Mouse (Mus musculus) stomach, postnatal 0 days (tissue): Measurements from ENCODE around the gene Rsph10b. TPM values are rescaled to one million over a fixed set of nuclear protein-coding genes. Genes with fewer than 3 reads are reported as not detected.
A peak's percentile ranks its signal among the peaks of the same experiment; 100 is the strongest.

Experiments
- ATAC-seq: fragments of 200-750 bp; cut with Nextera tagmentation; 2 replicates; pipeline ENCODE4 v1.8.0; 2017; ENCODE audit not compliant: low FRiP score, low TSS enrichment
- DNase-seq: peaks from one replicate; pipeline ENCODE4 v3.0.0-alpha.2; 2016; ENCODE audit warnings: low spot score
- H3K27ac ChIP-seq: fragments of 300-500 bp; sonication (generic); replicated peaks from 2 replicates; pipeline ENCODE4 v1.5.1; 2014; ENCODE audit warnings: mild to moderate bottlenecking, control low read depth
- H3K27me3 ChIP-seq: fragments of 300-500 bp; sonication (generic); 2 replicates; pipeline ENCODE4 v1.6.1; 2014; ENCODE audit warnings: low read length; ENCODE audit not compliant: control insufficient read depth, insufficient read depth
- H3K36me3 ChIP-seq: fragments of 300-500 bp; sonication (generic); 2 replicates; pipeline ENCODE4 v1.6.1; 2014; ENCODE audit warnings: low read length, mixed read lengths; ENCODE audit not compliant: control insufficient read depth, insufficient read depth
- H3K4me1 ChIP-seq: fragments of 300-500 bp; sonication (generic); replicated peaks from 2 replicates; pipeline ENCODE4 v1.6.1; 2014; ENCODE audit warnings: antibody characterized with exemption; ENCODE audit not compliant: control insufficient read depth, insufficient read depth
- H3K4me2 ChIP-seq: fragments of 300-500 bp; sonication (generic); replicated peaks from 2 replicates; pipeline ENCODE4 v1.6.1; 2014; ENCODE audit warnings: low read depth, mild to moderate bottlenecking, control low read depth, moderate library complexity
- H3K4me3 ChIP-seq: fragments of 300-500 bp; sonication (generic); 2 replicates; pipeline ENCODE4 v1.5.1; 2014; ENCODE audit warnings: low read depth, low read length, control low read depth
- H3K9ac ChIP-seq: fragments of 300-500 bp; sonication (generic); 2 replicates; pipeline ENCODE4 v1.6.1; 2014; ENCODE audit warnings: mild to moderate bottlenecking, low read length, control low read depth, mixed read lengths
- H3K9me3 ChIP-seq: fragments of 300-500 bp; sonication (generic); 2 replicates; pipeline ENCODE4 v1.6.1; 2016; ENCODE audit warnings: low read length; ENCODE audit not compliant: control insufficient read depth
- CTCF ChIP-seq: IDR thresholded peaks from 2 replicates; pipeline ENCODE4 v1.5.1; 2016; ENCODE audit warnings: antibody characterized with exemption, low read depth, mild to moderate bottlenecking, moderate library complexity
- EP300 ChIP-seq: optimal IDR thresholded peaks from 2 replicates; pipeline ENCODE3; 2016; ENCODE audit warnings: antibody characterized with exemption
- WGBS: fragments of 180-500 bp; shearing (Covaris S2); extraction: QIAGEN DNeasy Blood & Tissue Kit; methylation state at CpG from one replicate; pipeline ENCODE4 v1.1.7; 2014; 5-methylcytosine and 5-hydroxymethylcytosine counted together
- polyA plus RNA-seq: library from polyadenylated mRNA; unstranded; fragments of >200 nt; fragmentation: Nextera tagmentation; extraction: Ambion mirVana; gene quantifications from 2 replicates; pipeline ENCODE4 v1.2.1, GENCODE M21; 2015

Rsph10b gene
- polyA plus RNA-seq, 1 experiment from 2014 or later = 0.19 TPM

DNA sequence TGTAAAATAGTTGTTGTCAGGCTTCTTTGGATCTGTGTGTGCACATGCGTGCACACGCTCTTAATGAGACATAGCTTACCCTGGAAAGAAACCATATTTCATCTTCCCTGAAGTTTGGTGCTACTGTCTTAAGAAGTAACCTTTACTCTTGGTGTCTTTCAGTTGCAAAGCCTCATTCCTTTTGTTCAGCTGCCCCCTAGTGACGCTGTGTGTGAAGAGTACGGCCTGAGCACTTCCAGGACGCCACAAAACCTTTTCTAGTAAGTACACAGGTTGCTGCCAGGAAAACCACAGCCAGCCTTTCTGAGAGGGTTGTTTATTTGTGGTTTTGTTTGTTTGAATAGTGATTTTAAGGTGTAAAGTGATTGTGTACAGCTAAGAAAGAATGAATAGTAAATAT is 15.4 kb upstream of the Rsph10b start:
- Histone ChIP-seq H3K4me3 (no peak overlapping the region), H3K36me3 (peaks cover 15% of the 10 kb centered on the region), H3K4me1 (no peaks in the 10 kb centered on the region), H3K27me3 (no peaks in the 10 kb centered on the region), H3K9me3 (no peaks in the 10 kb centered on the region), H3K4me2 (no peak overlapping the region), H3K27ac (no peak overlapping the region), H3K9ac (no peak overlapping the region)
- peak; percentile 68 for DNase-seq
- 35% methylated on average over 5 of the region's 5 CpGs for WGBS
- peak; percentile 79 for TF ChIP-seq CTCF
- TF ChIP-seq EP300 = no peak
- ATAC-seq = peak; percentile 62

DNA sequence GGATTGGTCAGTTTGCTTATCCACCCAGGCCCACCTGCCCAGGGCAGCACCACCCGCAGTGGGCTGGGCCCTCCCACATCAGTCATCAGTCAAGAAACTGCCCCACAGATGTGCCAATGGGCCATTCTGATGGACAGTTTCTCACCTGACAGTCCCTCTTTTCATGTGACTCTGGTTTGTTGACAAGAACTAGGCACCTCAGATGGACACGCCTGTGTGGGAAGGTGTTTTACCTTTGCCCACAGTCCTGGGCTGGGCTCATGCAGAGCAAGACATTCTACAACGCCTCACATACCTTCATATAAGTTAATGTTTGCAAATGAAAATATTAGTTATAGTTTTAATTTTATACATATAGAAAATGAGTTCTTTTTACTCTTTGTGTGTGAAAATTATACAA is 14.7 kb upstream of the Rsph10b start:
- ATAC-seq (peak; percentile 90), DNase-seq (peak; percentile 38)
- 77% methylated on average over 3 of the region's 3 CpGs for WGBS
- TF ChIP-seq CTCF (no peak), EP300 (no peak)
- H3K36me3 ChIP-seq = peaks cover 15% of the 10 kb centered on the region
- H3K4me2 ChIP-seq = no peak overlapping the region
- H3K4me1 ChIP-seq = no peaks in the 10 kb centered on the region
- no peak overlapping the region for H3K27ac ChIP-seq
- no peak overlapping the region for H3K9ac ChIP-seq
- no peak overlapping the region for H3K4me3 ChIP-seq
- no peaks in the 10 kb centered on the region for H3K9me3 ChIP-seq
- H3K27me3 ChIP-seq = no peaks in the 10 kb centered on the region

DNA sequence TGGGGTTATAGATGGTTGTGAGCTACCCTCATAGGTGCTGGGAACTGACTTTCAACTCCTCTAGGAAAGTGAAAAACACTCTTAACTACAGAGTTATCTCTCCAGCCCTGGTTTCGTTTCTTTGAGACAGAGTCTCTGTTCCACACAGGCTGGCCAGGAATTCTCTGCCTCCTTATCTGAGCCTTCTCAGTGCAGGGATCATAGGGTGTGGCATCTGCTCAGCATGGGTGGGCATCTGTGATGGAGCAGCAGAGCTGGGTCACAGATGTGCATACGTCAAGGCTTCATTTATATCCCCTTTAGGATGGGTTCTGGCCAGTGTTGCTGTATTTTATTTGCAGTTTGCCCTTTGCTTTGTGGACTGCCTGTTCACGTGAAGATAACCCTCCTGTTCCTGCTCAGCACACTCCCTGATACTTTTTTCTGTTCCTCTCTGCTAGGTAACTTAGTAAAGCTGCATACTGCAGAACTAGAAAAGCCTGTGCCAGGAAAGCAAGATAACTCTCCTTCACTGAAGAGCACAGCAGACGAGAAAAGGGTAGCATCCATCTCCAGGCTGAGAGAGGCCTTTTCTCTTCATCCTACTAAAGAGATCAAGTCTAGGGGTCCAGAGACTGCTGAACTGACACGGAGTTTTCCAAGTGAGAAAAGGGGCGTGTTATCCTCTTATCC is 7.9 kb upstream of the Rsph10b start:
- 81% methylated on average over 6 of the region's 6 CpGs for WGBS
- no peak for ATAC-seq
- no peak overlapping the region for H3K4me2 ChIP-seq
- H3K4me3 ChIP-seq = no peak overlapping the region
- H3K4me1 ChIP-seq = no peaks in the 10 kb centered on the region
- H3K27me3 ChIP-seq = no peaks in the 10 kb centered on the region
- no peak overlapping the region for H3K9ac ChIP-seq
- H3K27ac ChIP-seq = no peak overlapping the region
- DNase-seq = no peak
- no peaks in the 10 kb centered on the region for H3K9me3 ChIP-seq
- no peak for TF ChIP-seq EP300
- TF ChIP-seq CTCF = no peak
- peaks cover 13% of the 10 kb centered on the region for H3K36me3 ChIP-seq

DNA sequence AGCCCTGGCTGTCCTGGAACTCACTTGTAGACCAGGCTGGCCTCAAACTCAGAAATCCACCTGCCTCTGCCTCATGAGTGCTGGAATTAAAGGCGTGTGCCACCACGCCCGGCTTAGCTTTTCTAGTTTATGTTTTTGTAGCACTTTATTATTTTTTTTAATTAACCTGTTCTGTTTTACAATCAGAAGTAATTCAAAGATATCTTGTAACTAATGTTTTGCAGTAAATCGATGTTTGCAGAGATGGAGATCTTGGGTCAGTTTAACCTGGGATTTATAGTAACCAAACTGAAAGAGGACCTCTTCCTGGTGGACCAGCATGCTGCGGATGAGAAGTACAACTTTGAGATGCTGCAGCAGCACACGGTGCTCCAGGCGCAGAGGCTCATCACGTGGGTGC is 5.0 kb upstream of the Rsph10b start, which contains the start of gene Gm42421:
Gene Gm42421, plus strand, starts transcription at position 301 of the 400 bp plus-strand sequence.
- Histone ChIP-seq H3K27ac (no peak within 1 kb of the TSS), H3K9ac (no peak within 1 kb of the TSS), H3K4me1 (no peaks in the 10 kb centered on the region), H3K4me2 (no peak within 1 kb of the TSS), H3K9me3 (no peaks in the 10 kb centered on the region), H3K36me3 (peaks cover 8% of the 10 kb centered on the region), H3K27me3 (no peaks in the 10 kb centered on the region), H3K4me3 (no peak within 1 kb of the TSS)
- DNase-seq (no peak), ATAC-seq (no peak)
- TF ChIP-seq EP300 (no peak), CTCF (no peak)
- WGBS = 87% methylated on average over 8 of the region's 8 CpGs

DNA sequence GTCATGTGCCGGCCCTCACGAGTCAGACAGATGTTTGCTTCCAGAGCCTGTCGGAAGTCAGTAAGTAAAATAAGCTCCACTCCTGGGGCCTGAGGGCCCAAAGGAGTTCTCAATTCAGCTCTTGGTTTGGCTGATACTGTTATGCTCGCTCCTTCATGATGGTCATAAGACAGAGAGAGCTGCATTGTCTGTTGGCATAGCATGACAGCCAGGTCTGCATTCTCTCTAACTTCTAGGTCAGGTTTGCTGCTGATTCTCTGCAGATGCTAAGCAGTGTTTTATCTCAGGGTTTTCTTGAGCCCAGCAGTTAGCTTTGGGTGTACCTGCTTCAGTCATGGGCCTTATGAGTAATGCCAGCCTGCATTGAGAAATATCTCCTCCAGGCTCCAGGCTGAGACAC is 3.5 kb upstream of the Rsph10b start:
- 88% methylated on average over 4 of the region's 4 CpGs for WGBS
- Histone ChIP-seq H3K4me1 (no peaks in the 10 kb centered on the region), H3K9me3 (no peaks in the 10 kb centered on the region), H3K4me3 (no peak overlapping the region), H3K27me3 (no peaks in the 10 kb centered on the region), H3K36me3 (peaks cover 8% of the 10 kb centered on the region), H3K4me2 (no peak overlapping the region), H3K9ac (no peak overlapping the region), H3K27ac (no peak overlapping the region)
- no peak for DNase-seq
- TF ChIP-seq CTCF = no peak
- no peak for TF ChIP-seq EP300
- ATAC-seq = no peak

DNA sequence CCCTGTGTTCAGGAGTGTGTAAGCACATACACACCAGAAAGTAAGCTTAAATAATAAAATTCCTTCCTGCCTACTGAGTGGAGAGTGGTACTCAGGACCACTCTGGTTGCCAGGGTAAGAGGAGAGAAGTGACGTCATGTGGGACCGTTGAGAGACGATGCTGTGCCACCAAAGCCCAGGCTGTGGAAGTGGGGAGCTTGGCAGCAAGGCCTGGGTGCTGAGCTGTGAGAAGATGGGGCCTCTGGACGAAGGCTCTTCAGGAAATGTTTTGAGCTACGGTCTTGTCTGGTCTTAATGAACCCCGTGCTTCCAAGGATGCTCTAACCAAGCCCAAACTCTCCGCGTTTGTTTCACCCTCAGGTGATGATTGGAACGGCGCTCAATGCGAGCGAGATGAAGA is 2.2 kb upstream of the Rsph10b start:
- H3K36me3 ChIP-seq = peaks cover 3% of the 10 kb centered on the region
- ATAC-seq = no peak

More for the DNA sequence above, 2.2 kb upstream of the Rsph10b start:
- no peak for DNase-seq
- no peak overlapping the region for H3K9ac ChIP-seq
- no peak for TF ChIP-seq EP300
- no peak for TF ChIP-seq CTCF
- H3K4me1 ChIP-seq = no peaks in the 10 kb centered on the region
- H3K4me3 ChIP-seq = no peak overlapping the region
- no peaks in the 10 kb centered on the region for H3K27me3 ChIP-seq
- H3K27ac ChIP-seq = no peak overlapping the region
- no peaks in the 10 kb centered on the region for H3K9me3 ChIP-seq
- 93% methylated on average over 12 of the region's 12 CpGs for WGBS
- no peak overlapping the region for H3K4me2 ChIP-seq
